Mouse (Mus musculus) frontal cortex, postnatal 10 days (tissue): ENCODE results near the gene Gm47996.
"Not testable (repeated sequence)": the region's sequence is repeated elsewhere in the genome, so short reads cannot be mapped to it uniquely, and the experiment has no call there.

ENCODE experiments used
- DNase-seq, 2 experiments: peaks; one replicate each; pipeline ENCODE4 v3.0.0; 2022; ENCODE audit warnings: low spot score in 2 of 2, mixed read lengths in 1 of 2

Gene Gm47996

DNA sequence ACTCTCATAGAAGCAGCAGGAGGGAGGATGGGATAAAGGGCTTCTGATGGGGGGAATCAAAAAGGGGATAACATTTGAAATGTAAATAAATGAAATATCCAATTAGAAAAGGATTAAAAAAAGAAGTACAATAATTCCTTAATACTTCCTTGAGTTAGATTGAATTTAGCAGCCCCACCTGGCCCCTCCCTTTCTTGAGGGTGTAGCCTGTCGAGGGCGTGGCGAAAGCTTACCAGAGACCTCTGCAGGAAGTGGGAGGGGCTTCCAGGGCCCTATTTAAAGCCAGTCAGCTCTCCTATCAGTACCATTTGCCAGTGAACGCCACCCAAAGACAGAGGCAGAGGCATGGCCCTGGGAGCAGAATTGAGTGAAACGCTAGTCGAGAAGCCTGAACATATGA, 6.1 kb upstream of the Gm47996 start, which contains the start of gene 3110040M04Rik:
Gene 3110040M04Rik (plus strand): TSS at position 304 of the 400 bp plus-strand sequence.
- not testable (repeated sequence) for DNase-seq

DNA sequence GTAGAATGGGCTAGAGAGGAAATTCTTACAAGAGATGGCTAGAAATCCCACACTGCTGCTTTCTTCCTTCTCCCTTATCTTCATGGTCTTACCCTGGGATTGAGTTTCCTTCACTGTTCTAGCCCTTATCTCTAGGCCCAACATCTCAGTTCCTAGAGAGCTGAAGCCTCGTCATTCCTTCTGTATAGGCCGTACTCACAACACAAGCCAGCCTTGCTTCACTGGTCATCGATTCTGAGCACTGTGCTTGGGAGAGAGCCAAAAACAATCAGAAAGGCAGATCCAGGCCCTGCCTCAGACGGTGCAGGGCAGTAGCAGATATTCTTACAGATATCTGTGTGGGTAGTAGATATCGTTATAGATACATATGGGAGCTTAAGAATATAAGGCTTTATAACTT, 1.4 kb upstream of the Gm47996 start:
- DNase-seq = not testable (repeated sequence)

DNA sequence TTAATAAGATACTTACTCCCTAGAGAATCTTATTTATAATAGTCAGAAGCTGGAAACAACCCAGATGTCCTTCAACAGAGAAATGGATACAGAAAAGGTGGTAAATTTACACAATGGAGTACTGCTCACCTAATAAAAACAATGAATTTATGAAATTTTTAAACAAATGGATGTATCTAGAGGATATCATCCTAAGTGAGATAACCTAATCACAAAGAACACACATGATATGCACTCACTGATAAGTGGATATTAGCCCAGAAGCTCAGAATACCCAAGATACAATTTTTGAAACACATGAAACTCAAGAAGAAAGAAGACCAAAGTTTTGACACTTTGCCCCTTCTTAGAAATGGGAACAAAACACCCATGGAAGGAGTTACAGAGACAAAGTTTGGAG, 987 bp upstream of the Gm47996 start:
- not testable (repeated sequence) for DNase-seq

DNA sequence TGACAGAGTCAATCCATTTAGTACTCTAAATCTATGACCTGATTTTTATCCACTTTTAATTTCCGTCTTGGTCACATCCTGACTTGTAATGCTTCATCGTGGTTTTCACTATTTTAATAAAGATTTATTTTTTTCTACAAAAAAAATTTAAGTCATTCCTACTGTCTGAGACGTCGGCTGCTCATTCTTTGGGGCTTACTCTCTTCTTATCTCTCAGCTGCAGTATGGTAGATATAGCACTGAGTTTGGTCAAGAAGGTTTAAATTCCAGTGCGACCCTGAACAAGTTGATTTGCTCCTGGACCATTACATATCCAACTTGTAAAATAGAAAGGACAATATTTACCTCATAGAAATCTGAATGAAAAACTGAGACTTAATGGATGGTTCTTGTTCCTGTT, 1.7 kb downstream of the Gm47996 start:
- not testable (repeated sequence) for DNase-seq

DNA sequence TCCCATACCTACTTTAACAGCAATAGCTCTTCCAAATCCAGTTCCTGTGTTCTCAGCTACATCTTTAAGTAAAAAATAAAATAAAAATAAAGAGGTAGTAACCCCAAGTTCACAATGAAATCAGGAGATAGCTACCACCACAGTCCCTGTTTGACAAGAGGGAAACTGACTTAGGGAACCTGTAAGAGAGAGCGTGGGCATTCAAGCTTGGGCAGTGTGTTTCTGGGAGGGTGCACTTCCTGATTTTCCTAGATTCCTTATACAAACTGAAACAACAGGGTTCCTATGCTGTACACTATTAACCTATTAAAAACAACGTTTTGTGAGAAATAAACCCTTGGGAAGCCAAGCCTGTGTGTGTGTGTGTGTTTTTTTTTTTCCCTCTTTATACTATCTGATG, 4.9 kb downstream of the Gm47996 start:
- no peak for DNase-seq

DNA sequence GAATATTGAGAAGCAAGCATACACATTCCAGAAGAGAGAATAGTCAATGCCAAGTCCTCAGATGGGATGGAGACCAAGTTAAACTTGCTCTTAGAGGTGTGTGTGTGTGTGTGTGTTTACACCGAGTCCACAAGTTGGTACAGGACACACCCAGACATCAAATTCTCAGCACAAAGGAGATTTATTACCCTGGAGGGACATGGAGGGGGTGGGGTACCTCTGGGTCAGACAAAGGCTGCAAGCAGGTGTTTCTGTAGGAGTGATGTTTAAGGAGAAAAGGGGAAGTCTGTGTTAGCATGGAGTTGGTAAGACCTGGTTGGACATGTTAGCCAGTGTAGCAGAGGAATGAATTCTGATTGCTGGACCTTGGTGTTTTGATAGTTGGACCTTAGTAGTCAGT, 6.1 kb downstream of the Gm47996 start:
- DNase-seq = no peak

DNA sequence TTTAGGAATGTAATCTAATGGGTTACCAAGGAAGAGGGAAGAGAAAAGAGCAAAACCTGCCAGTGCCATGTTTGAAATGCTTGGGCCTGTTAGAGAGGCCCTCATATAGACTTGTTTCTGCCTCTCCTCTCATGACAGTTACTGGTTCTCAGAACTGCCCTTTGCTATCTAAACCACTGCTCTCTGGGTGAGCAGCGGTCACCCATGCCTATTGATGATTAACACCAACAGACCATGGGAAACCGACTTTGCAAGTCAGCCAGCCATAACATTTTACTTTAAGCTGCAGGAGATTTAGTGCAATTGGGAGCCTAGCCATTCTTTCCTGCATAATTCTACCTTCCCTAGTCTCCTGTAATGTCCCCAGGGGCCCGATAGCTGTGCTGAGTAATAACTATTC, 6.5 kb downstream of the Gm47996 start:
- DNase-seq = no peak

DNA sequence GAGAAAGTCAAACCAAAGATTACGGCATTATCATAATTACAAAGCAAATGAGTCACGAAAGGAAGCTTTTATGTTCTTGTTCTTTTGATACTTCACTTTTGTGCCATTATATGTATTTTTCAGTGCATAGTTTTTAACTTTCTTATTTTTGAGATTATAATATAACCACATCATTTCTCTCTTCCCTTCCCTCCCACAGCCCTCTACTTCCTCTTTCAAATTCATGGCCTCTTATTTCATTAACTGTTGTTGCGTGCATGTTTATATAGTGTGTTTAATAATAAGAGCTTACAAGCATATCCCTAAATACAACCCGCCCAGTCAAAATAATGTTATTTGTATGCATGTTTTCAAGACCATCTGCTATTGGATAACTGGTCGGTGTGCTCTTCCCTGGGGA, 9.1 kb downstream of the Gm47996 start:
- DNase-seq = no peak

DNA sequence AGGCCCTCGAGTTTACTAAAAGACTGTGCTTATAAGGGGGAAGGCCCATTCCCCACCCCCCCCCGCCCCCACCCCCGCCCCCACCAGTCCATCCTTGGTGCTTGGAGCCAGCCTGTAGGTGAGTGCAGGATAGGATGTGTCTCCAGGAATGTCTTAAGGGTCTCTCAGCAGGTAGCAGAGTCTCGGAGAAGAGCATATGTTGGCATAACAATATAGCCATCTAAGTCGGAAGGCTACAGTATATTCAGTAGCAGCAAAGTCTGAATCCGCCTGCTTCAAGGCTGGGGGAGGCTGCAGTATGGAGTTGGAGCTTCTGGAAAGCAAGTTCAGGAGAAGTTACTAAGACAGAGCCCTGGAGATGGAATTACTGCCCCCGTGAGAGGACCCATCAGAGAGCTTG, 10.2 kb downstream of the Gm47996 start:
- no peak for DNase-seq

DNA sequence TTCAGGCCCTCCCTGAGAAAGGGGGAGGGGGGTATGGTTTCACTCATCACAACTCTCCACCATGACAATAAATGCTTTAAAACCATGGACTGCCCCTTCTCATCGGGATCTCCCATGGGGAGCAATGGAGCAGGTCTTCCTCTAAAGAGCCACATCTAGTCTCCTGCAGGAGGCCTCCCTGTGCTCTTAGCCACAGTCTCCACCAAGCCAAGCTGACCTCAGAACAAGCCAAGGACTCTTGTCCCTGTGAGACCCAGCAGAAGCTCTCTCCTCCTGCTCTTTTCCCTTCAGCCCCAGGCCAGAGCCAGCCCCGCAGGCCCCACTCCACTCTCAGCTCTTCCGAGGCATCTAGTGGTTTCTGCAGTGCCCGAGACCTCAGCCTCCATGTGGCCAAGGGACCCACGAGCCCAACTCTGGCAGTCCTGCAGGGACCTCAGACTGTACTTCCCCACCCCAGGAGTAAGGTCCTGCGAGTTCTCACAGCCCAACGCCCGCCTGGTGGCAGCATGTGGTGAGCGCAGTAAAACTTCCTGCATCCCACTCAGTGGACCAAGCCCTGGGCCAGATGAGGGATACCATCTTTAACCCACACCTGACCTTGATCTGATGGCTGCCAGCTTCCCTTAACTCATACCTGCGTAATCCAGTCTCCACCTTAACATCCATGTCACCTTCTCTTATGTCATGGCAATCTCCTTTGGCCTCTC, 12.8 kb downstream of the Gm47996 start:
- no peak for DNase-seq

DNA sequence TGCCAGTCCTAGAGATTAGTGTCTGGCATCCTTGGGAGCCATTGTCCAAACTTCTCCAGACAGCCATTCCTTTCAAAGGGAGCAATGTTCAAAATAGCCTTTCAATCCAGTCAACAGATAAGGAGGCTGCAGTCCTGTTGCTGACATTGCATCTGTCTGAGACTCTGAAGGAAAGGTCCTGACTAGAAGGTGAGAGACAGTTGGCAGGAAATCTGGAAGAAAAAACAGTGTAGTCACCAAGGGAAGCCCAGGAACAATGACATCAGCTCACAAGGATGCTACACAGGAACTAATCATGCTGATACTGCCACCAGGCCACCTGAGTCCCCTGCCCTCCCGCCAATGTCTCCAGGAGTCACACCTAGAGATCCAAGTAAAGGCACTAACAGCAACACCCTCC, 13.4 kb downstream of the Gm47996 start:
- DNase-seq = no peak

DNA sequence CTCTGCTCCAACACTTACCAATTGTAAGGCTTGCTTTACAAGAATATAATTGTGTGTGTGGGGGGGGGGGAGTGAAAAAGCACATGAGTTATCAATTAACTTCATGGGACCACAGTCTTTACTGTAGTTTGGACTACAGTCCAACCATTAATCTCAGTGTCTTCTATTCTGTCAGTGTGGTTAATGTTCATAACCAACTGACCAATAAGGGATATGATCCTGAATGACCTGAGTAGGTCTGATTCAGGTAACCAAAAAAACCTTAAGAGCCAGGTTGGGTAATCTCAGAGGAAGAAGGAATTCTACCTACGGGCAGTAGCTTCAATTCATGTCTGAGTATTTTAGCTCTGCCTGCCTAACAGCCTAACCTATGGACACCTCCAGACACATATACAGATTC, 14.6 kb downstream of the Gm47996 start:
- no peak for DNase-seq

DNA sequence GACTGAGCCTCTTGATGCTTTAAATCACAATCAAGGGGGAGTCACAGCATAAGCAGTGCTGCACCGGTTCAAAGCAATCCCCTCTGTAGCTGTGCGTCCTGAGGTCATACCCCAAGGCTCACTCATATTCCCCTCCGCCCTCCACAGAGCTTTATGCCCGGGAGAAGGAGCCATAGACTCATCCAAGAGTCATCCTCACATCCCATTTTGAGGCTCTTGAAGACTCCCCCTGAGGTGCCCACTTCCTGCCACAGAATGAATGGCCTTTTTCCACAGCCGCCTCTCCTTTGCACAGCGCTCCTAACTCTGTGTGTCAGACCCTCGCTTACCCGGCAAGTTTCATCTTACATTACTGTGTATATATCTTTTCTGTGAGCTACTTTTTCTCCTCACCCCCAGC, 17.6 kb downstream of the Gm47996 start:
- DNase-seq = no peak

DNA sequence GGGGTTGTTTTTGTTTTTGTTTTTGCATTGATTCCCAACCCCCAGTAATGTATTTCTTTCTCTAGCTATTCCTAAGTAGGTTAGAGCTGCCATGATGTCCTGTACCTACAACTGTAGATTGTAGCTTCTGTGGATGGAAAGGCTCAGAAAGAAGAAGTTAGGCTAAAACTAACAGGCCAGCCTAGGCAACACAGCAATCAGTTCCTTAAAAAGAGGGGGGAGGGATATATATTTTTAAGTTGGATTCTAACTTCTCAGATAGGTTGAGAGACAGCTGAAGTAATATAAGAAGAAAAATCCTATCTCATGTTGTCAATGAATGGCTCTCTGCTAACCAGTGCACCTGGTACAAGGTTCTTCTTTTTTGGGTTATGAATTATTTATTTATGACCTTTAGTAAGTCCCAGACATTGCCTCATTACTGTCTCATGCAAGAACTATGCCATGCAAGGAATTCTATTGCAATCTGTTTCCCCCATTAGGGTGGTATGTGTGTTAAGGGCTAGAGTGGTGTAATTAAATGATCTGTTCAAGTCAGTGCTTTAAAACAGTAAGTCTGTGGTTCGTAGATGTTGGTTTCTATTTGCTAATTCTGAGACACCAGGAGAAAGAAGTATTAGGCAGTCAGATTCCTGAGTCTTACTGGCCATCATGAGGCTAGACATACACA, 18.5 kb downstream of the Gm47996 start:
- DNase-seq = no peak

DNA sequence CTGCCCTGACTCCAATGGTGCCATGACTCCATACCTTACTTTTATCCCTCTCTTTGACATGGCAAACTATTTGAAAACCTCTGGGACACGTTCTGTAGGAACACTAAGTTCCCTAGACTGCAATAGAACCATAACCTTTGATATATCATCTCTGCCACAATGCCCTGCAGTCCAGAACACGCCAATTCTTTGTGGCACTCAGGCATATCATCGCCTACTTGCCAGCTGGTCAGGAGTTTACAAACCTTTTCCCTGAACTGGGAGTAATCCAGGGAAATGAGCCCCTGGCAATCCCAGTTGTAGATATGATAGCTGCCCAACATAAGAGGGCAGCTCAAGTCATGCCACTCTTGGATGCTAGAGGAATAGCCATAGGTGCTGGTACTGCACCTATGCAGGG, 22.4 kb downstream of the Gm47996 start:
- DNase-seq = no peak

DNA sequence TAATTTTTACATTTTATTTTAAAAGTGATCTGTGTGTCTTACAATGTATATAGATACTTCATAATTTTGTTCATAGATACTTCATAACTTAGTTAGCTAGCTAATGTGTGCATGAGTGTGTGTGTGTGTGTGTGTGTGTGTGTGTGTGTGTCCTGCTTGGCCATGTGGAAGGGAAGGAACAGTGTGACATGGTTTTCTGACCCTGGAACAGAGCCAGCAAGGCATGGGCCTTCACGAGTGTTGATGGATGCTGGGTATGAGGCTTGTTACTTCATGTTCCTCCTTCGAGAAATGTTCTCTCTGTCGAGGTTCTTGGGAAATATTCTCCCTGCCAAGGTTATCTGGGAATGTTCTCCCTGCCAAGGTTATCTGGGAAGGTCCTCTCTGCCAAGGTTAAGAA, 23.8 kb downstream of the Gm47996 start:
- no peak for DNase-seq

DNA sequence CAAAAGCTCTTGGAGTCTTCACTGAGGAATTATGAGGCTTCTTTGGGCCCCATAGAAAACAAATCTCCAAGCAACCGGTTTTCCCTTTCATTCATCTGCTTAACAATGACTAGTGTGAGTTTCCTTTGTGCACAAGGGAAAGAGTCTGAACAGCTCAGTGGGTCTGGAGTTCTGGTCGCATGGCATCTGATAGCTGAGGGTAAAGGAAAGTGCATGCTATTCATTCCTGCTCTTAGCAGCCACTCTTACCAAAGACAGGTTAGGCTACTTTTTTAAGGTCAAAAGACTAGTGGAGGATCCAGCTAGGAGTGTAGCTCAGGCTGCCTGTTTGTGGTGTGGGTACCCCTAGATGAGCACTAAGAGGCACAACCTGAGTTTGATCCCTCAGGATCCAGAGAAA, 25.6 kb downstream of the Gm47996 start:
- DNase-seq = no peak

DNA sequence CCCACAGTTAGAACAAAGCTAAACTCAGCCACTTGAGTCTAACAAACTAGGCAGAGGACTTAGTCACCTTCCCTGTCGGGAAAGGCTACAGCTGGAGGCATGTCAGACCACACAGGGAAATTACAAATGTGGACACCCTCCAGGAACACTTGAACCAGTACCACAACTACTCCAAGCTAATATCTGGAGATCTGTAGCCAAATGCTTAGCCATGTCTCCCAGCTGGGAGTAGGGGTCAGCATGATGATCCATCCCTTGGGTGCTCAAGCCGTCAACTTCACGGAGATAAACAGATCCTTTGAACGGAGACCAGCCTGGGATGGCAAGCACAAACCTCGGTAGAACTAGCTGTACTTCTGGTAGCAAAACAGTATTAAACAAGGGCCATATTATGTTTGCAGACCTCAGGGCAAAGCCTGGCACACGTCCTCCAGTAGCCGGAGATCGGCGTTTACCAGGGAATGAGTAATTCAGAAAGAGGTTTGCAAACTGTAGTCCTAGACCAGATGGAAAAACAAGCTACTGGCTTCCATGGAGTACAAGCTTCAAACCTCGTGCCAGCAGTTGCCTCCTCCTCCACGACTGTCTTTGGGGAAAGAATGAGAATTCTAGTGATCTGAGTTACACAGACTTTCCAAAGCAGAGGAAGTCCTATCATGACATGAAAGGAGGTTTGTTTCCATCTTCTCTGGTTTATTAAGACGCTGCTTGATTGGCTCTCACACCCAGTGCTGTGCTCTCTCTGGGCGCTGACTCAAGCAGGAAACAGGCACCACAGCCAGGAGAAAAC, 26.4 kb downstream of the Gm47996 start:
- no peak for DNase-seq

DNA sequence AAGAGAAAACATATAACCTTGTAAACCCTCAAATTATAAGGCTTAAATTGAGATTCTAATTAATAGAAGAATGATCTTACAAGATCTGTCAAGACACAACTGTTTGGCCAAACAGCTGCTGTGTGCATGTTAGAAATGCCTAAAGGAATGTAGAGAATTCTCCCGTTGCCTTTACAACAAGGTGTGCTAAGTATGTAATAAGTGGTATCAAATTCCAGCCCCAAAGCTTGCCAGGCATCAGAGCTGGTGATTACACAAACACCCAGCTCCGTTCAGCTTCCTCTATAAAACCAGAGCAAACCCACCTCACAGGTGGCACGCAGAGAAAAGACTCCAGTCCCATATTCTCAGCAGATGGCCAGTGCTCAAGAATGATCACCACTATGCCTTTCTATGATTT, 27.8 kb downstream of the Gm47996 start:
- DNase-seq = no peak

DNA sequence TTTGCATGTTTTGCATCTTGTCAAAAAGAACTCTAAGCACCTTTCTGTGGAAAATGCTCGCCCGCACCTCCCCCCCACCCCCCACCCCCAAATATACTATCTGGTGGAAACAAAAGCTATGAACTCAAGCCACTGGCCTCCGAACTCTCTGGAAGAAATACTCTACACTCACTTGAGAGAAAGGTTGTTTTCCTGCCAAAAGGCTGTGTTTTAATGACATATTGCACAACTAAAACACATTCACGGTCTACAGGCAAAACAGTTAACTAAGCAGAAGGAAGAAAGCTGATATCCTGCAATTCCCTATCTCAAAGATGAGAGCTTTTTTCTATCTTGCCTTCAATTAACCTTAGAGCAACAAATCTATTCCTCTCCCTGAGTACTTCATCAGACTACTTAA, 33.4 kb downstream of the Gm47996 start:
- no peak for DNase-seq

DNA sequence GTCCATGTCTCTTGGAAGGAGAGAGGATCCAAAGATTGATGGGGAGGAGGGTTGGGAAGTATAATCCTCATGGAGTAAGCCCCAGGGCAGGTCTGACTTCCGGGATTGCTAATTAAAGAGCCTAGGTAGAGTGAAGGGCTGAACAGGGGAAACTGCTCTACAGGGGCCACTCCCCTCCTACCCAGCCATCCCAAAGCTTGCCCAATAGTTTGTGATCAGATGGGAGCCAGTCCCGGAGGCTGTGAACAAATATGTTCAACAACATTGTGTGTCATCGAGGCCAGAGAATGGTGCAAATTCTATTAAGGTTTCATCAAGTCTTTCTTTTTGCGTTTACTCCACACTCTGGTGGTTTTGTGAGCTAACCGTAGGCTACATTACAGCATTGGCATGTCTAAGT, 34.1 kb downstream of the Gm47996 start:
- no peak for DNase-seq

DNA sequence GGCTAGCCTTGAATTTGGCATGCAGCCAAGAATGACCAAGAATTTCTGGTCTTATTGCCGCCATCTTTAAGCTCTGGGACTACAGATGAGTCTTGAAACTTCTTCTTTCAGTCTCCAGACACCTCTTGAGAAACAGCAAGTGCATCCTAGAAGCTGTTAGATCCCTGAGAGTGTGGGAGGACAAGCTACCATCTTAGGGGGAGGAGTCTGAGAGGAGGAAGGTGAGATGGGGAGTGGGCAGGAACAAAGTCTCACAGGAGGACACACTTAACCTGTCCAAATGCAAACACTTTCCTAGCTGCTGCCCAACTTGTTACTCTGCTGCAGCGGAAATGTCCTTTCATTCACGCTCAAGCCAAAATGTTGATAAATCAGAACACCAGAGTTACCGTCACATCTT, 34.8 kb downstream of the Gm47996 start:
- DNase-seq = no peak

DNA sequence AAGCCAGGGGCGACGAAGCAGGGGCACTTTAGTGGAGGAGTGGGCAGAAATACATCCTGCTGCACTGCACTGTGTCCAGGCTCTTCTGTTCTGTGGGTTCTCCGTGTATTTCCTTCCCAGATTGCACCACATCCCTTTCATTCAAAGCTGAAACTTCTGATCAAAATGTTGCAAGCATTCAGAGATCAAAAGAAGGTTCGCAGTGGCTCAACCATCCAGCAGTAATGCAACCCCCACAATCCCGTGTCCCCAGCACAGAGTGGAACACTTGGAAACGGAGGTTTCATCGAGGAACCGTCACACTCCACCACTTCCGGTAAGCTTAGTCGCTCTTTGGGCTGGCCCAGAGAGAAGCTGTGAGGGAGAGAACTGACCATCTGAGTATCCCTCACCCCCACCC, 35.2 kb downstream of the Gm47996 start:
- DNase-seq = no peak
